Mouse (Mus musculus) left cerebral cortex, postnatal 10 days (tissue): ENCODE measurements around the gene Srp54a. TPM values are rescaled to one million over a fixed set of nuclear protein-coding genes. Genes with fewer than 3 reads are reported as not detected.
"Not testable (repeated sequence)": the region's sequence is repeated elsewhere in the genome, so short reads cannot be mapped to it uniquely, and the experiment has no call there.

Experiments used
- DNase-seq, 2 experiments: peaks; one replicate each; pipeline ENCODE4 v3.0.0; 2021 to 2022; ENCODE audit warnings: low spot score in 2 of 2, mixed read lengths in 1 of 2; ENCODE audit errors: extremely low spot score in 1 of 2
- intact Hi-C: fragments of 180-260 bp; cut with DNase I; formaldehyde crosslinking; loops from one replicate; pipeline ENCODE4 v1.15.1; 2025
- total RNA-seq, 2 experiments: library from RNA; stranded (reverse); gene quantifications; 2 replicates each; pipeline ENCODE4 v1.2.3; 2021

The Srp54a gene
- 100 to 1,000 TPM; 106 to 108 TPM for total RNA-seq

- intact Hi-C loops: not testable (repeated sequence)
- DNase-seq: peak; percentile 91 to 96
Observed at GRCm38 (mm10) chr12:55079726-55080600, at the start of gene Srp54a, which contains the start of gene 2700097O09Rik. Srp54a (plus strand) TSS chr12:55080262. 2700097O09Rik (minus strand) TSS chr12:55080110.

GRCm38 (mm10) chr12:55041011-55041410 lies 39.1 kb upstream of the Srp54a start:
- intact Hi-C loops: no loop called here

DNA sequence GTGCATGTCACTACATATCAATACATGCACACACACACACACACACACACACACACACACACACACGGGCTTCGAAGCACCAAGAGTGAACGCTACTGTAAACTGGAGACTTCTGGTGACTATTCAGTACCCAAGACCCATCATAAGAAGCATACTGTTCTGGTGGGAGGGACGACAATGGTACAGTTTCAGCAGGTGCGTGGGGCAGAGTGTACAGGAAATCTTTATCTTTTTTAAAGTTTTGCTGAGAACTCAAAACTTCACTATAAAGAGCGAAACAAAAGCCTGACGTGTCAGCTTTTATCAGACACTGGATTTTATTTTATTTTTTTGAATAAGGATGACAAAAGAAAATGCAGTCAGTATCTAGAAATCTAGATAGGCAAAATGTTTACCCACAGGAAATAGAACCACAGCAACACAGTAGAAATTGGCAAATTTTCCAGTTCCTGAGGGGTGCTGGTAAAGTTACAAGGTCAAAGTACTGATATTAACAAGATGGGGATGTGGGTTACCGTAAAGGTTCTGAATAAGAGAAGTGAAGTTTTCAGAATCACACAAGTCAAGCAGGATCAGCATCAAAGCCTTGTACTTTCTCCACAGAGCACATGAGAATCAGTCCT lies 30.2 kb upstream of the Srp54a start:
- no peak for DNase-seq
- intact Hi-C loops: no loop called here

More at GRCm38 (mm10) chr12:55041011-55041410, 39.1 kb upstream of the Srp54a start:
- DNase-seq: no peak

- DNase-seq: no peak
- intact Hi-C loops: no loop called here
Observed at GRCm38 (mm10) chr12:55051210-55052173, 28.6 kb upstream of the Srp54a start.

DNA sequence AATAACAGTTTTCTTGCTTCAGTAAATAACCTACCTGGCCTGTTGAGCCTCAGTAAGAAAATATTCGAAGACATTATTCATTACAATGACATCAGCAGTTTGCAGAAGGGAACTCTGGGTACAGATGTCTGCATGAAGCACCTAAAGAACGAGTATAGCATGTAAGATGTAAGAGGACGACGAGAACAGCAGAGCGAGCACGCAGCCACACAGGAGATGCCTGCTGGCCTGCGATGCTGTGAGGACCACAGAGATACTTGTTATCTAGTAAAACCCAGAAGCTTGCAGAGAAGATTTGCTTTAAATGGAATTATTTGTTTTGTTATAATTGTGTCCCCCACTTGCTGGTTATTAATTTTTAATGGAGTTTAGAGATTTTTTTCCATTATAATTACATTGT lies 26.8 kb upstream of the Srp54a start:
- no peak for DNase-seq
- intact Hi-C loops: no loop called here

- intact Hi-C loops: no loop called here
- no peak for DNase-seq
Observed at GRCm38 (mm10) chr12:55054551-55055241, 25.4 kb upstream of the Srp54a start.

DNA sequence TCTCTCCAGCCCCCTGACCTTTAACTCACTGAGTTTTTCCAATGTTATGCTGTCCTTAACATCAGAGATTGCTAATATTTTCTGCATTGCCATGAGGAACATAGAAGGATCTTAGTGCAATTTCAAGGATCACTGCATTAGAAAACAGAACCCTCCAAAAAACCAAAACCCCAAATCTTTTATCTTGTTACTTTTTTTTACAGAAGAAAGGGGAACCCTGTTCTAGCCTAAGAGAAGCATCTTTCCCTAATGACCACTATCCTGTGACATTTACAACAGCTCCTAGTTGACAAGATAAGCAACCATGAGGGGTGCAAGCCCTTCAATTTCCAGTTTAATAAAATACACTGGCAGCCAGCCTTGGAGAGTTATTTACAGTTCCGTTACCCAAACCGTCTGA lies 23.4 kb upstream of the Srp54a start:
- no peak for DNase-seq
- intact Hi-C loops: no loop called here

GRCm38 (mm10) chr12:55058865-55059615 lies 21.0 kb upstream of the Srp54a start:
- intact Hi-C loops: no loop called here
- no peak for DNase-seq

DNA sequence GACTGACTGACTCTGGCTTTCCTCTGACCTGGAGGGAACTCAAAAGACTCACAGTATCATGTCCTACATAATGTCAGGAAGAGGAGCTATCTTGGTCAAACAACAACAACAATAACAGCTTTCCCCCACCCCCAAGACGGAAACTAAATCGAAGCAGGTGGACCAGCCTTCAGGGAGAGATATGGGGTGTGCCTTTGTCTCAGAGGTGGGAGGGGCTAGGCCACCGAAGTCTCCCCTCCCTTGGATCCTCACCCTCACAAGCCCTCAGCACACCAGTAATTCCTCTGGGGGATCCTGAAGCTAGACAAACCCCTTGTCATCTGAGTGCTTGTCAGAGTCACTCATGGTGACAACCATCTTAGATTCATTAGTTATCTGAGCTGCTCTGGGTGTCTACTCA lies 20.2 kb upstream of the Srp54a start:
- no peak for DNase-seq
- intact Hi-C loops: no loop called here

DNA sequence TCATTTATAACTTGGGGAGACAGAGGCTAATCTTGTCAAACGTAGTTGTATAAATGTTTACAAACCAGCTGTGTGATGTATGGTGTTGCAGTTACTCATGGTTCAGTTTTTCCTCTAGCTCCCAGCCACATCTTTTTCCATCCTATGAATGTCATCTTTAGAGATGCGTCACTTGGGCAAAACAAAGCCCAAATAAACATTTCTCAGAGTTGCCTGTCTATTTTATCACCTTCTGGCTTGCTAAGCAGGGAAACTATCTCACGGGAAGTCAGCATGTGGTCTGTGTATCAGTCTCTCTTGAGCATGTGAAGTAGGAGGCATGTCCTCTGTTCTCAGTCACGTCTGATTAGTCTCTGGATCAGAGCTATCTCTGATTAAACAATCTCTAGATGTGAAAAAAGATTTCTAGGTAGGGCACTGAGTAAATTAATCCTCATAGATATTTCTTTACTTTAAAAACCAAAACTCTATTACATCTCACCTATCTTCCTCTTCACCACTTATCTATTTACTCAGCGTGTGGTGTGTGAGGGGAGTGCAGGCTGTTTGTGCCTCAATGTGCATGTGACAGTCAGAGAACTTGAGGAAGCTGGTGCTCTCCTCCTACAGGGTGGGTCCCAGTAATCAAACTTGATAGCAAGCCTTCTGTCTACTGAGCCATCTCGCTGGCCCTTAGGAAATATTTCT lies 19.7 kb upstream of the Srp54a start:
- intact Hi-C loops: no loop called here

GRCm38 (mm10) chr12:55061006-55061405 lies 19.1 kb upstream of the Srp54a start:
- intact Hi-C loops: no loop called here
- DNase-seq: peak in 1 of 2 experiments; percentile 48

More for the DNA sequence above, 19.7 kb upstream of the Srp54a start:
- no peak for DNase-seq

- intact Hi-C loops: no loop called here
- DNase-seq: no peak
Observed at GRCm38 (mm10) chr12:55062141-55062540, 17.9 kb upstream of the Srp54a start.

- intact Hi-C loops: no loop called here
- DNase-seq: no peak
Observed at GRCm38 (mm10) chr12:55072495-55072894, 7.6 kb upstream of the Srp54a start.

- intact Hi-C loops: no loop called here
- DNase-seq: no peak
Observed at GRCm38 (mm10) chr12:55073686-55074085, 6.4 kb upstream of the Srp54a start.

DNA sequence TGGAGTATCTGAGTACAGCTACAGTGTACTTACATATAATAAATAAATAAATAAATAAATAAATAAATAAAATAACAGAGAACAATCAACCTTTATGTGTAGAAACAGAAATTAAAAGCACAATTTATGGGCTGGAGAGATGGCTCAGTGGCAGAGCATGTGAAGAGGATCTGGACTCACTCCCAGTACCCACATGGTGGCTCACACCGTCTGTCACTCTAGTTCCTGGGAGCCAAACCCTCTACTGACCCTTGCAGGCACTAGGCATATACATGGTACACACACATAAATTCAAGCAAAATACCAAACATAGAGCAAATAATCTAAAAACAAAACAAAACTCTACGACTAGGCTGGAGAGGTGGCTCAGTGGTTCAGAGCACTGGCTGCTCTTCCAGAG lies 4.8 kb upstream of the Srp54a start:
- intact Hi-C loops: no loop called here
- no peak for DNase-seq

DNA sequence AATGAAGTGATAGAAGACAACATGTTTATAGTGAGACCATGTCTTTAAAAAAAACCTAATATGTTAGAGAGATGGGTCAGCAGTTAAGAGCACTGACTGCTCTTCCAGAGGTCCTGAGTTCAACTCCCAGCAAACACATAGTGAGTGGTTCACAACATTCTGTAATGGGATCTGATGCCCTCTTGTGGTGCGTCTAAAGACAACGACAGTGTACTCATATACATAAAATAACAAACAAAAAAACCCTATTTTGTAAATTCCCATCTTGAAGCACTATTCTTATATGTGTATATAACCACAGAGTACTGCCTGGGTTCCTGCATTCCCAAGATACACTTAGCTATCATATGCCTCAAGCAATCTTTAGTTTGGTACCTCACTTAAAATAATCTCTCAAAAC lies 1.4 kb upstream of the Srp54a start:
- DNase-seq, intact Hi-C loops: not testable (repeated sequence)

GRCm38 (mm10) chr12:55080601-55080942 lies 510 bp downstream of the Srp54a start:
- DNase-seq, intact Hi-C loops: not testable (repeated sequence)
